ENCODE assay signal across 8 mouse cellular contexts in the genomic region with DNA sequence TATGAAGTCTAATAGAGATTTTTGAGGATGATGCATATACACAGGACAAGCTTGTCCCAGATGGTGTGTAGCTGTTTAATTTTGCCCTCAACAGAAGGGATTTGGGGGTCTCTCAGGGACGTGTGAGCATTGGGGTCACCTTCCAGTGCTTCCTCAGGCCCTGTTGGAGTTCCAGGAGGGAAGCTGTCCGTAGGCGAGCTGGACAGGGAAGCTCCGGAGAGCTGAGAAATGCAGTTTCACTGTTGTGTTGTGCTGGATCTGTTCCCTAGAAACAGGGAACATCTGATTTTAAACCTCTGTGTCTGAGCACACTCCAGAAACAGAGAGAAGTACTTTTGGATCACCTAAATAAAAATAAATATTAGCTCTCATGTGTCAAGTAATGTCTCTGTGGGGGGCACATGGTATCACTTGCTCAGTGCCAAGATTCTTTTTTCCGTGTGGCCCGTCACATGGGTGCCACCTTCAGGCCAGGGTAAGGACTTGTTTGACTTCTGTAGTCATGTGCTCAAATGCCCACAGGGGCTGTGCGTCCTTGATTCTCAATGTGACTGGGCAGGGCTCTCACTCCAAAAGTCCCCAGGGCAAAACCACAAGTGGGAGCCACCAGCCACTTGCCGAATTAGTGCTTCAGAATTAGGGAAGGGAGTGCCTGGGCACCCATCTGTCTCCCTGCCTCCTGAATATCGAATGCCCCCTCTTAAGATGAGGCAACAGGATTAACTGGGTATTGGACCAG. TPM values are rescaled to one million over a fixed set of nuclear protein-coding genes. Genes with fewer than 3 reads are reported as not detected.
DNase-seq lines count a peak whose midpoint lies in the region; ATAC-seq and TF ChIP-seq lines count a peak whose summit lies in the region.

No protein-coding gene starts in this region.

- peak; percentile 31; the same call in 1 of the 2 replicates for TF ChIP-seq CTCF in midbrain, postnatal 0 days (IDR thresholded peaks at IDR 0.05)

- H3K4me1 ChIP-seq in midbrain, postnatal 0 days (ENCODE audit: insufficient read depth, low read length): no peaks in the 10 kb centered on the region; the same call in 1 of the 2 replicates
- H3K4me1 ChIP-seq in midbrain, embryonic 13.5 days (replicated peaks): peaks cover 17% of the 10 kb centered on the region

- 64% methylated on average over 9 of the region's 9 CpGs for WGBS in midbrain, postnatal 0 days
- WGBS in midbrain, embryonic 13.5 days: 67% methylated on average over 9 of the region's 9 CpGs

- intact Hi-C loops in heart, postnatal 14 days (cut with DNase I): no loop called here

- H3K36me3 ChIP-seq in midbrain, postnatal 0 days (ENCODE audit: insufficient read depth, low read length): 0 out of 2 replicates have a peak, but pooled peaks cover 3% of the 10 kb centered on the region
- H3K36me3 ChIP-seq in midbrain, embryonic 13.5 days: peaks cover 5% of the 10 kb centered on the region; the same call in 1 of the 2 replicates

- no peak overlapping the region for H3K9ac ChIP-seq in midbrain, postnatal 0 days (replicated peaks; ENCODE audit: low read length, poor library complexity, severe bottlenecking)
- no peak overlapping the region for H3K9ac ChIP-seq in midbrain, embryonic 13.5 days (replicated peaks)

- no peak overlapping the region for H3K4me3 ChIP-seq in midbrain, postnatal 0 days (ENCODE audit: low read depth, low read length)
- no peak overlapping the region for H3K4me3 ChIP-seq in midbrain, embryonic 13.5 days (replicated peaks)

- no peak overlapping the region for H3K27ac ChIP-seq in midbrain, postnatal 0 days (ENCODE audit: low read depth, low read length)
- H3K27ac ChIP-seq in midbrain, embryonic 13.5 days: no peak overlapping the region

- H3K27me3 ChIP-seq in midbrain, postnatal 0 days (ENCODE audit: insufficient read depth, low read length): no peaks in the 10 kb centered on the region; the same call in 1 of the 2 replicates
- no peaks in the 10 kb centered on the region for H3K27me3 ChIP-seq in midbrain, embryonic 13.5 days

- ATAC-seq in midbrain, postnatal 0 days (ENCODE audit: low FRiP score): no peak
- no peak for ATAC-seq in midbrain, embryonic 13.5 days
- peak; percentile 59 for ATAC-seq in megakaryocyte progenitor cell, adult 5-6 weeks (replicated peaks; ENCODE audit: poor library complexity)
- ATAC-seq in erythroid progenitor cell, adult 5-6 weeks (replicated peaks; ENCODE audit: low FRiP score, poor library complexity, severe bottlenecking): no peak

- no peak for DNase-seq in midbrain, postnatal 0 days (ENCODE audit: low spot score)
- peak; percentile 27 to 43 for DNase-seq in adrenal gland, postnatal 36 days
- peak; percentile 59 to 69 for DNase-seq in heart, postnatal 14 days
- DNase-seq in urinary bladder, postnatal 10 days (ENCODE audit: low spot score): no peak
- DNase-seq in neural tube, embryonic 10.5 days (ENCODE audit: extremely low spot score, low spot score): no peak

- H3K9me3 ChIP-seq in midbrain, postnatal 0 days (ENCODE audit: low read length): no peaks in the 10 kb centered on the region
- no peaks in the 10 kb centered on the region for H3K9me3 ChIP-seq in midbrain, embryonic 13.5 days

- H3K4me2 ChIP-seq in midbrain, postnatal 0 days (ENCODE audit: low read depth, low read length, poor library complexity, severe bottlenecking): no peak overlapping the region
- no peak overlapping the region for H3K4me2 ChIP-seq in midbrain, embryonic 13.5 days (replicated peaks)

RNA-seq across cellular contexts. Expression of a gene that starts 7.4 kb away (rescaled TPM):
- total RNA-seq in midbrain, postnatal 0 days (2014; rRNA removed): 16.8 and 16.9 TPM in 2 replicates
- 3.9 and 6.1 TPM in 2 replicates for polyA plus RNA-seq in midbrain, postnatal 0 days (2015; fragmentation: Nextera tagmentation; extraction: Ambion mirVana)
- polyA plus RNA-seq in midbrain, embryonic 13.5 days (2015; fragmentation: Nextera tagmentation; extraction: Ambion mirVana): 8.8 and 10.5 TPM in 2 replicates
- total RNA-seq in adrenal gland, postnatal 36 days (2021): 1 to 10 TPM; 5.7 to 5.8 TPM
- total RNA-seq in heart, postnatal 14 days (2021): 10 to 100 TPM; 56.8 to 77.7 TPM
- total RNA-seq in megakaryocyte progenitor cell, adult 5-6 weeks (2015): 0.49 and 0.76 TPM in 2 replicates
- 0.46 and 0.64 TPM in 2 replicates for total RNA-seq in megakaryocyte progenitor cell, adult 5-6 weeks (2017)
- 1.7 and 4.7 TPM in 2 replicates for total RNA-seq in erythroid progenitor cell, adult 5-6 weeks (2015; ENCODE audit: low replicate concordance)
- 2.4 and 4.1 TPM in 2 replicates for total RNA-seq in erythroid progenitor cell, adult 5-6 weeks (2017; ENCODE audit: low replicate concordance)

RNA-seq across cellular contexts. Expression of a gene that starts 11.0 kb away (rescaled TPM):
- total RNA-seq in midbrain, postnatal 0 days (2014; rRNA removed): 8.7 and 12.1 TPM in 2 replicates
- 8.3 and 8.9 TPM in 2 replicates for polyA plus RNA-seq in midbrain, postnatal 0 days (2015; fragmentation: Nextera tagmentation; extraction: Ambion mirVana)
- polyA plus RNA-seq in midbrain, embryonic 13.5 days (2015; fragmentation: Nextera tagmentation; extraction: Ambion mirVana): 6.1 and 7.1 TPM in 2 replicates
- total RNA-seq in adrenal gland, postnatal 36 days (2021): 1 to 10 TPM; 1.4 to 1.7 TPM
- 1 to 10 TPM; 2.3 to 3.1 TPM for total RNA-seq in heart, postnatal 14 days (2021)
- 18.5 and 19.4 TPM in 2 replicates for total RNA-seq in megakaryocyte progenitor cell, adult 5-6 weeks (2015)
- 13.0 and 26.7 TPM in 2 replicates for total RNA-seq in megakaryocyte progenitor cell, adult 5-6 weeks (2017)
- 1.7 and 8.3 TPM in 2 replicates for total RNA-seq in erythroid progenitor cell, adult 5-6 weeks (2015; ENCODE audit: low replicate concordance)
- not detected in 2 replicates for total RNA-seq in erythroid progenitor cell, adult 5-6 weeks (2017; ENCODE audit: low replicate concordance)

Comparison
In these comparisons a context has a peak if more than half of its experiments do, and no peak if none do; other contexts are left out.
1. DNase-seq: peak in adrenal gland, postnatal 36 days (2 of 2) and heart, postnatal 14 days (2 of 2); none in midbrain, postnatal 0 days (single experiment), urinary bladder, postnatal 10 days (single experiment) and neural tube, embryonic 10.5 days (single experiment).